Mouse (Mus musculus) limb, embryonic 14.5 days (tissue): Measurements from ENCODE around the gene Cnn3. TPM values are rescaled to one million over a fixed set of nuclear protein-coding genes. Genes with fewer than 3 reads are reported as not detected.

Experiments
- ATAC-seq: fragments of 200-750 bp; cut with Nextera tagmentation; 2 replicates; pipeline ENCODE4 v1.8.0; 2017; ENCODE audit warnings: low read depth, moderate number of reproducible peaks, moderate TSS enrichment; ENCODE audit not compliant: low FRiP score
- DNase-seq: peaks from one replicate; pipeline ENCODE4 v3.0.0-alpha.2; 2015; ENCODE audit warnings: low spot score
- H3K27ac ChIP-seq: fragments of 300-500 bp; sonication (generic); replicated peaks from 2 replicates; pipeline ENCODE4 v1.5.1; 2014; ENCODE audit warnings: low read depth, mild to moderate bottlenecking, low read length, moderate library complexity, mixed read lengths
- H3K27me3 ChIP-seq: fragments of 300-500 bp; sonication (generic); 2 replicates; pipeline ENCODE4 v1.6.1; 2014; ENCODE audit warnings: low read length, mixed read lengths; ENCODE audit not compliant: control insufficient read depth, insufficient read depth
- H3K36me3 ChIP-seq: fragments of 300-500 bp; sonication (generic); 2 replicates; pipeline ENCODE4 v1.6.1; 2014; ENCODE audit warnings: mild to moderate bottlenecking, low read length, moderate library complexity, mixed read lengths; ENCODE audit not compliant: control insufficient read depth, insufficient read depth
- H3K4me1 ChIP-seq: fragments of 300-500 bp; sonication (generic); 2 replicates; pipeline ENCODE4 v1.6.1; 2014; ENCODE audit warnings: antibody characterized with exemption, low read length, mixed read lengths; ENCODE audit not compliant: control insufficient read depth, insufficient read depth
- H3K4me2 ChIP-seq: fragments of 300-500 bp; sonication (generic); replicated peaks from 2 replicates; pipeline ENCODE4 v1.6.1; 2014; ENCODE audit warnings: low read depth, mild to moderate bottlenecking, low read length, moderate library complexity; ENCODE audit not compliant: severe bottlenecking
- H3K4me3 ChIP-seq: fragments of 300-500 bp; sonication (generic); replicated peaks from 2 replicates; pipeline ENCODE4 v1.5.1; 2014; ENCODE audit warnings: low read length
- H3K9ac ChIP-seq: fragments of 300-500 bp; sonication (generic); 2 replicates; pipeline ENCODE4 v1.6.1; 2014; ENCODE audit warnings: mild to moderate bottlenecking, low read depth, low read length, moderate library complexity; ENCODE audit not compliant: severe bottlenecking
- H3K9me3 ChIP-seq: fragments of 300-500 bp; sonication (generic); 2 replicates; pipeline ENCODE4 v1.6.1; 2016; ENCODE audit warnings: low read length; ENCODE audit not compliant: control insufficient read depth
- POLR2A ChIP-seq: fragments of 200-500 bp; IDR thresholded peaks from 2 replicates; pipeline ENCODE4 v1.8.0; 2012; ENCODE audit warnings: inconsistent platforms, mild to moderate bottlenecking, moderate library complexity, borderline replicate concordance; ENCODE audit not compliant: insufficient read depth, insufficient read length; ENCODE audit errors: extremely low read depth
- WGBS: fragments of 180-500 bp; shearing (Covaris S2); extraction: QIAGEN DNeasy Blood & Tissue Kit; methylation state at CpG from one replicate; pipeline ENCODE4 v1.1.7; 2014; 5-methylcytosine and 5-hydroxymethylcytosine counted together
- polyA plus RNA-seq, 2 experiments: library from polyadenylated mRNA; depleted of rRNA in 1 of 2; stranded (reverse) in 1 of 2; unstranded in 1 of 2; fragments of >200 nt; fragmentation: Nextera tagmentation in 1 of 2; extraction: Ambion mirVana in 1 of 2; gene quantifications; 2 replicates each; pipeline versions ENCODE4 v1.2.1 to v1.2.3; 2012 to 2014

Cnn3 gene
- polyA plus RNA-seq, 2 experiments: 674 to 746 TPM

GRCm38 (mm10) chr3:121422405-121422804 lies 3.9 kb upstream of the Cnn3 start:
- DNase-seq: no peak
- 77% methylated on average over 8 of the region's 8 CpGs for WGBS
- Histone ChIP-seq H3K27me3 (no peaks in the 10 kb centered on the region), H3K4me3 (no peak overlapping the region), H3K9me3 (no peaks in the 10 kb centered on the region), H3K4me1 (peaks cover 13% of the 10 kb centered on the region), H3K27ac (no peak overlapping the region), H3K36me3 (no peaks in the 10 kb centered on the region), H3K4me2 (no peak overlapping the region), H3K9ac (no peak overlapping the region)
- ATAC-seq: no peak
- no peak for TF ChIP-seq POLR2A

- Histone ChIP-seq H3K4me2 (peak overlapping the region; percentile 90), H3K4me1 (peaks cover 28% of the 10 kb centered on the region), H3K36me3 (no peaks in the 10 kb centered on the region), H3K9ac (peak overlapping the region; percentile 97), H3K27me3 (no peaks in the 10 kb centered on the region), H3K9me3 (no peaks in the 10 kb centered on the region), H3K27ac (peak overlapping the region; percentile 99), H3K4me3 (peak overlapping the region; percentile 89)
- ATAC-seq (peak; percentile 61), DNase-seq (peak; percentile 75)
- WGBS: 1% methylated on average over 43 of the region's 93 CpGs
- peak; percentile 61 for TF ChIP-seq POLR2A
Measured at GRCm38 (mm10) chr3:121426621-121427519, 573 bp downstream of the Cnn3 start.

GRCm38 (mm10) chr3:121427520-121427908 lies 1.2 kb downstream of the Cnn3 start:
- peak; percentile 71 for ATAC-seq

DNA sequence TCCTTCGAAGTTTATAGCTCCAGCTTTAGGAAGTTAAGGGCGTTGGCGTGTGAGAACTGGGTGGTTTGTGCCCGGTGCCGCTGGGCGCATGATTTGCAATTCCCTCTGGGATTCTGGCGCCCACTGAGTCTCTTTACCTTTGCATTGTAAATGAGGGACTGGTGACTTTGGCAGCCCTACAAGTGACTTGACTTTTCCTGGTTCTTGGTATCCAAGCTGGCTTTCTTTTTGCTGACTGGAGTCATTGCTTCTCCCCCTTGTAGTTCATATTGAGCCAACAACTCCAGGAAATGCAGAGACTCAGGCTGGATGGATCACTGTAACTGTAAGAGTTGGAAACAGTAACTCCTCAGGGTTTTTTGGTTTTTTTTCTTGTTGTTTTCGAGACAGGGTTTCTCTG lies 1.9 kb downstream of the Cnn3 start:
- WGBS: 5% methylated on average over 8 of the region's 8 CpGs
- no peaks in the 10 kb centered on the region for H3K27me3 ChIP-seq
- DNase-seq: peak; percentile 41
- peak overlapping the region; percentile 90 for H3K4me2 ChIP-seq
- peak overlapping the region; percentile 99 for H3K27ac ChIP-seq
- no peaks in the 10 kb centered on the region for H3K9me3 ChIP-seq
- H3K9ac ChIP-seq: peak overlapping the region; percentile 97
- H3K4me1 ChIP-seq: peaks cover 41% of the 10 kb centered on the region
- no peaks in the 10 kb centered on the region for H3K36me3 ChIP-seq
- H3K4me3 ChIP-seq: peak overlapping the region; percentile 89
- TF ChIP-seq POLR2A: no peak
- ATAC-seq: no peak

More at GRCm38 (mm10) chr3:121427520-121427908, 1.2 kb downstream of the Cnn3 start:
- Histone ChIP-seq H3K27me3 (no peaks in the 10 kb centered on the region), H3K4me1 (peaks cover 34% of the 10 kb centered on the region), H3K36me3 (no peaks in the 10 kb centered on the region), H3K27ac (peak overlapping the region; percentile 99), H3K4me3 (peak overlapping the region; percentile 89), H3K4me2 (peak overlapping the region; percentile 90), H3K9me3 (no peaks in the 10 kb centered on the region), H3K9ac (peak overlapping the region; percentile 97)
- peak; percentile 91 for DNase-seq
- under 1% methylated on average over 13 of the region's 13 CpGs for WGBS
- peak; percentile 70; the same call in 1 of the 2 replicates for TF ChIP-seq POLR2A

- Histone ChIP-seq H3K4me2 (peak overlapping the region; percentile 90), H3K9ac (peak overlapping the region; percentile 97), H3K27ac (no peak overlapping the region), H3K27me3 (no peaks in the 10 kb centered on the region), H3K9me3 (no peaks in the 10 kb centered on the region), H3K4me3 (peak overlapping the region; percentile 89), H3K4me1 (peaks cover 47% of the 10 kb centered on the region), H3K36me3 (0 out of 2 replicates have a peak, but pooled peaks cover 4% of the 10 kb centered on the region)
- 49% methylated on average over 11 of the region's 11 CpGs for WGBS
- ATAC-seq (no peak), DNase-seq (peak; percentile 39)
- no peak for TF ChIP-seq POLR2A
Measured at GRCm38 (mm10) chr3:121428696-121429259, 2.5 kb downstream of the Cnn3 start.
